Mouse (Mus musculus): ENCODE data around the gene St8sia1. TPM values are rescaled to one million over a fixed set of nuclear protein-coding genes. Genes with fewer than 3 reads are reported as not detected.

Gene St8sia1
- total RNA-seq, 2 experiments from 2014 or later = 28.4 to 28.6 TPM

DNA sequence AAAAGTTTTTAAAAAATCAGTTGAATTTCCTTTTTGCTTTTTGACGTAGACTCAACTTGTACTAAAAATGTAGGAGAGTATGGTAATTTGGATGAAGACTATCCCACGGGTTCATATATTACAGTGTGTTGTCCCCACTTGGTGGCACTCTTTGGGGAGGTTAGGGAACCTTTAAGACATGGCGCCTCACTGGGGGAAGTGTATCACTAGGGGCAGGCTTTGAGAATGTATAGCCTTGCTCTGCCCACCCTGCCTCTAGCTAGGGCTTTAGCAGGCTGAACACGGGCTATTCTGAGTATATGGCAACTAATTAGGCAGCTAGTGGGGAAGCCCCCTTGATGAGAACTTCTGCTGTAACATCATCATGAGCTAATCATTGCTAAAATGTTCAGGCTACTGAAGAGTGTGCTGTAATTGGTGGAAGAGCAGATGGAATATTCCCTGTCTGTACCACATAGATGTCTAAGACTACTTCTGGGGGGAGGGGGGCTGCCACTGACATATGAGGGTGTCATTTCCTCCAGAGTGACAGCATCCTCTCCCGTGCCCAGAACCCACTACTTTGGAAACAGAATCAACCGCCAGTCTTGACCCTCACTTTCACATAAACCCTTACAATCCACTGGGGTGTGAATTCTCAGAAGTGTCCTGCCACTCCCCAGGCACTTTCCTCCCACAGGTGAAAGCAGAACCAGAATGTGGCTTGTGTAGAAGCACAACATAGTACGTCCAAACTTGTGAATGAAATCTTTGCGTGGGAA lies 116.2 kb downstream of the St8sia1 start:
- intact Hi-C loops (cut with DNase I) = no loop called here
- no peak for DNase-seq (ENCODE audit: low spot score in 2 of 2)

DNA sequence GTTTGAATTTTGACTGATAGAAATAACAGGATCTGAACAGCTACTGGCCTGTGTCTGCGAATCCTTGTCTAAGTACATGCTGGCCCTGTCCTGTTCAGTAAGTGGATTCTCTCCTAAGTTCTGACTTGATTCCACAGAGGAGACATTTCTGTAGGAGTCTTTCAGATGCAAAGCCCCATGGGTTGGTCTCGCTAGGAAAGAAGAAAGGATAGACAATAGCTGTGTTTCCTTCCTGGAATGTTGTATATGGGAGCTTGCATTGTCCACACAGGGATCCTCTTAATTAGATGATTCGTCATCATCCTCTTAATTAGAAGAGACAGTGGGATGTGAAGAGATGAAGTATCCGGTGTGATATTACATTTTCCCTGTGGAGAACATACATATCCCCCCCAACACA lies 117.4 kb downstream of the St8sia1 start:
- DNase-seq (ENCODE audit: low spot score in 2 of 2) = no peak
- intact Hi-C loops (cut with DNase I) = no loop called here

DNA sequence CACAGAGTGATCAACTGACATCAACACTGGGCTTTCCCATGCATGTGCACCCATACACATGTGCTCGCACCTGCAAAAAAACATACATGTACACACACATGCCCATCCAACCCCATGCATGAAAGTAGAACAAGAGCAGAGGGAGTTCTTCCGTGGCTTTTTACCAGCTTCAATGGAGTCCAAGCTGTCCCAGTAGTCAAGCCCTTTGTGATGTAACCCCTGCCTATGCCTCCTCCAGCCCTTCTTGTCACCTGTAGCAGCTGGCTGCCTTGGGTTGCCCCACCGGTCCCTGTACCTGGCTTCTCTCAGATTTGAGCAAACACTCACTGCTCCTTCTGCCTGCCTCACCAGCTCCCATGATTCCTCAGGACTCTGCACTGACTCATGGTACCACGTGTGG lies 119.2 kb downstream of the St8sia1 start:
- intact Hi-C loops (cut with DNase I) = no loop called here
- DNase-seq (ENCODE audit: low spot score in 2 of 2) = no peak

DNA sequence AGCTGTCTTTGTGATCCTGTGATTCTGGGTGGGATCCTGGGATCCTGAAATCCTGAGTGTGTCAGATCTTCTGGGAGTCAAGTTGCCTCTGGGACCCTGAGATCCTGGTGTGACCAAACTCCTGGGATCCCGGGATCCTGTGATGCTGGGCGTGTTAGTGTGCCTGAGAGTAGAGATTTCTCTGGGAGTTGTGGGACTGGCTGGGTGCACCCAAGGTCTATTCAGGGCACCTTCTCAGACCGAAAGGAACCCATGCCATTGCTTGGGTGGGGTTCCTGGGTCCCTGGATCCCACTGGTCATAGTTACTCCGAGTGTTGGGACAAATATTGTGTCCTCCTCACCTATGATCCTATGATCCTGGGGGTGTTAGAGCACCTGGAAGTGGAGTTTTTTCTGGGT lies 120.2 kb downstream of the St8sia1 start:
- DNase-seq (ENCODE audit: low spot score in 2 of 2) = no peak
- intact Hi-C loops (cut with DNase I) = no loop called here

DNA sequence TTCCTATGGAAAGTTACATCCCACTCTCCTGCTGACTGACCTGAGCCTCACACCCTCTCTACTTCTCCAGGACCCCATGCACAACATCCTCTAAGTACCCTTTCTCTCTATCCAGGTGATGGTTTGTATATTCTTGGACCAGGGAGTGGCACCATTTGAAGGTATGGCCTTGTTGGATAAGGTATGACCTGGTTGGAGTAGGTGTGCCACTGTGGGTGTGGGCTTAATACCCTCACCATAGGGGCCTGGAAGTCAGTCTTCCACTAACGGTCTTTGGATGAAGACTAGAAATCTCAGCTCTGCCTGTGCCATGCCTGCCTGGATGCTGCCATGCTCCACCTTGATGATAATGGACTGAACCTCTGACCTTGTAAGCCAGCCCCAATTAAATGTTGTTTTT lies 125.8 kb downstream of the St8sia1 start:
- DNase-seq (ENCODE audit: low spot score in 2 of 2) = no peak
- intact Hi-C loops (cut with DNase I) = no loop called here

DNA sequence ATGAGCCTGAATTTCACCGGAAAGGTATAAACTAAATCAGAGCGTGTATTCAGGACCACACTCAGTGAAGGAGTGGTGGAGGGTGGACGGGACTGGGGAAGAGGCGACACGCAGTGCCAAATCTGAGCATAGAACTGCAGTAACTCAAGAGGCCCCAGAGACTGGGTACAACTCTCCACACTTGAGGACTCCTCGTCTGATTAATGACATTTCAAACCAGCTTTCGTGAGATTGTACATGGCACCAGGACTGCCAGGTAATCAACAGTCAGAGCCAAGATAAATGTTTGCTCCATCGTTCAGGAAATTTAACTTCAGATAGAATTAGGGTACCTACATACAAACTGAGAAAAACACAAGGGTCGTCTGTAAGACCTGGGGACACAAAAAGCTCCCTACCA lies 126.9 kb downstream of the St8sia1 start:
- intact Hi-C loops (cut with DNase I) = no loop called here
- no peak for DNase-seq (ENCODE audit: low spot score in 2 of 2)

DNA sequence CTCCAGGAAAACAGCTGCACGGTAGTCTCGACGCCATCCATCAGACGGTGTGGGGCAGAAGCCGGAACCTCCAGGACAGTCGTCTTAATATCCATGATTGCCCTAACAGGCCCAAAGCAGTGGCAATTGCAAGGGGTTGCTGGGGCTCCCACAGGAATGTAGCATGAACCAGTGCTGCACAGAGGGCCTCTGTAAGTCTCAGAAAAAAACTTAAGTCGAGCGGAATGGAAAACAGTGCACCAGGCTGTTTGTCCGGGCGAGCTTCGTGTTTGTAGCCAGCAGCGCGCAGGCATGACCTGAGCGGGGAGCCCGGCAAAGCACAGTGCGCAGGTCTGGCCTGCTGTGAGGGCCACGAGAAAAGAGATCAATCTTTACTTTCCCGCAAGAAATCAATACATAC lies 128.5 kb downstream of the St8sia1 start:
- intact Hi-C loops (cut with DNase I) = no loop called here
- DNase-seq (ENCODE audit: low spot score in 2 of 2) = no peak

DNA sequence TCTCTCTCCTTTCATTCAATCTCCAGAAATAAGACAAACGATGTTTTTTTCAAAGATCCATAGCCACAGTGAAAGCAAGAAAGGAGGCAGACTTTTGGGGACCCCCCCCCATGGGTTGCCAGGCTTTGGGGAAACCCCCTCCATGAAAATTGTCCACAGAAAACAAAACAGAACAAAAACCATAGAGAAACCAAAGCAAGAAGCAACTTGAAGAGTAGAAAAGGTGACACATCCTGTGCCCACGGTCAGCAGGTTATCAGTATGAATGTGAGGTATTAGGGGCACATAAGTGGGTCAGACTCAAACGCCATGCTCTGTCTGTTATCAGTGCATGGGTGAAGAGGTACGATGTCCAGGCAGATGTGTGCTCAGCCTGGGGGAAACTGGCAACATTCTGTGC lies 129.3 kb downstream of the St8sia1 start:
- intact Hi-C loops (cut with DNase I) = no loop called here
- no peak for DNase-seq (ENCODE audit: low spot score in 2 of 2)

DNA sequence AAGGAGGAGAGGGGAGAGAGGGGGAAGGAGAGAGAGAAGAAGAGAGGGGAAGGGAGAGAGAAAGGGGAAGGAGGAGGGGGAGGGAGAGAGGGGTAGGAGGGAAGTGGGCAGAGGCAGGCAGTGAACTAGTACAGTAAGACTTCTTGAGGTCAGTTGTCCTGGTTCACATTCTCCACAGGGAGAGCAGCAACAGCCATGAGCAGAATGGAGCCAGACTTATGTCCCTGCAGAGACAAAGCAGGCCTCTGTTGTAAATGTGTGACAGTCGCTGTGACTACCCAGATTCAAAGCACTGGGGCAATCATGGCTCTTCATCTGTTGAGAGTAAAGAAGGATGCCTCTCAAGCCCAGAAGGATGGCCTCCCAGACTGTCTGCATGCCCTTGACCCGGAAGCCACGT lies 132.5 kb downstream of the St8sia1 start:
- no peak for DNase-seq (ENCODE audit: low spot score in 2 of 2)
- intact Hi-C loops (cut with DNase I) = no loop called here

DNA sequence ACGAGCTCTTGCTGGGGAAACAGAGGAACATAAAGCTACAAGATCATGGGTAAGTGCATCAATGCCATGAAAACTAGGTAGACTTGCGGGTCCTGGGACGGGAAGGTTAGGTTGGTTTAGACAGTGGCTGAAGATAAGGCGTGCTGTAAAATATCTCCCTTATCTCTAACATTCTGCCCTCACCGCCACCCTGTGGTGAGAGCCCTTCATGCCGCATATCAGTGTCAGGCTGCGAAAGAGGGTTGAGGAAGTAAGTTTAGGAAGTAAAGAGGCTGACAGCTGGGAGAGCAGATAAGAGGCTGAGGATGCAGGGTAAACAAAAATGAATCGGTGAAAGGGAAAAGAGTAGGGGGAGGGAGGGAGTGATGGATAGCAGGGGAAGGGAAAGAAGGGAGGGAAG lies 133.0 kb downstream of the St8sia1 start:
- DNase-seq (ENCODE audit: low spot score in 2 of 2) = no peak
- intact Hi-C loops (cut with DNase I) = no loop called here

DNA sequence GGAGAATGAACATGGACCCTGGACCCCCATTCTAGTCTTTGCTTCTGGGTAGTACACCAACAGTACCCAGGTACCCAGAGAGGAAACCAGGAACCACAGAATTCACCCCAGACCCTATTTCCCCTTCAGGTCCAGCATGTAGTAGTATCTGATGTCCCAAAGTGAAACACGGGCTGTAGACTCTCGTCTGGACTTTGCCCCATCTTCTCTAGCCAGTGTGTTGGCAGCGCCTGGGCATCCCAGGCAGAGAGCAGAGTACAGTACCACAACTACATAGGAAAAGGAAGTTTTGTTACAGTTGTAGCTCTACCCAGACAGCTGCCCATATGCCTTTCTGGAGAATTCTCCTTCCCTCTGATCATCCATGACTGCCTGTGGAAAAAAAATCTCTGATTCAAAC lies 134.0 kb downstream of the St8sia1 start:
- no peak for DNase-seq (ENCODE audit: low spot score in 2 of 2)
- intact Hi-C loops (cut with DNase I) = no loop called here

DNA sequence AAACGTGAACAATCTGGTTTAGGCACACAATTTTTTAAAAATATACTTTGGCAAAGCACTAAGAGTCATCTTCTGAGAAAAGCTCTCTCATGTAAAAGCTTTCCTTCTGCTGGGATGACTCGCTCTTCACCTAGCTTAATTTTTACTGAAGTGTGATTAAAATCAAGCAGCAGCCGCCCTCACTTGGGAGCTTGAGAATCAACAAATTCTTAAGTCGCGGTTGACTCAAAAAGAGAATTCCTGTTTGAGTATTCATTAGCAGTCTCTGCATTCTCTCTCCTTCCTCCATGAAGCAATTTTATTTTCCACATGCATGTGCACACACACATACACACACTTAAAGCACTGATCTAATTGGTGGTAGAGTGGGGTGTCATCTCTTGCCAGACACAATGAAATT lies 138.8 kb downstream of the St8sia1 start:
- intact Hi-C loops (cut with DNase I) = no loop called here
- DNase-seq (ENCODE audit: low spot score in 2 of 2) = no peak

DNA sequence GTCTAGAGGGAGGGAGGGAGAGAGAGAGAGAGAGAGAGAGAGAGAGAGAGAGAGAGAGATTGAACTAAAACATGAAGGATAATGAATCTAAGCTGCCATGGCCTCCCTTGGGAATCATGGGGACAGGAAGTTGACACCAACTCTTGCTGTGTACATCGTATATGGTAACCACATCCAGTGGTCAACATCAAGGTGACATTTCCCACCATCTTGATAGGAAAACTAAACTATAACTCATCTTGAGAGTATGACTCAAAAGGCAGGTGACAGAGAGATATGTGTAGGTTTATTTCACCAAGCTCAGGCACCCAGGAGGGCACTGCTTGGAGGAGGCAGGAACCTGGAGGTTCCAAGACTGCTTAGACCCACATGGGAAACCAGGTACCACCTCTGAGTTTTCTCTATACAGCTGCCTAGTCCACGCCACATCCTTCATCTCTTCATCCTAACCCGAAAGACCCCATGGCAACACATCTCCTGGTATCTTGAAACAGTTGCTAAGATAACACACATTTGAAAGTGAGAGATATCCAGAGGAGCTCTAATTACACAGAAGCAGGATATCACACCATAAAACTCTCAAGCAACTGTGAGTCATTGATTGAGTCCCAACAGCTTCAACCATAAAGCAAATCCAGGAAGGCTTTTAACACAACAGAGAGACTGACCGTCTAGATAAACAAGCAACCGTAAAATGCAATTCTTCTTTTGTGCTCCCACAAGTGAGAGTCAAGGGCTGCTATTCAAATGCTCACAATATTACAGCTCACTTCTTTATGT lies 141.1 kb downstream of the St8sia1 start:
- intact Hi-C loops (cut with DNase I) = no loop called here
- DNase-seq (ENCODE audit: low spot score in 2 of 2) = no peak

DNA sequence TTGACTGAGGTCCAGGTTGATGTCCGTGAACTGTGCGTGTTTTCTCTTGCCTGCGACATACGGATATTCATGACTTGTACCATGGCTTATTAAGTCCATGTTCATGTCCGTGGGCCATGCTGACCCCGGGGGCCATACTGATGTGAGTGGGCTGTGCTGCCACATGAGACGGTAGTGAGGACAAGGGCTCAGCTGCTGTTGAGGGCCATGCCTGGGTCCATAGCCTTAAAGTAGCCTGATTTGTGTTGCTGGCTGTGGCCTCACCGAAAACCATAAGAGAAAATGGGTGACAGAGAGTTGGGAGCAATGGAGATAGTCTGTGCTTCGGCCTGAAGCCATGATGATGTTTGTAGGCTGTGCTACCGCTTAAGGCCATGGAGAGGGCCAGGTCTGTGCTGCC lies 145.9 kb downstream of the St8sia1 start:
- no peak for DNase-seq (ENCODE audit: low spot score in 2 of 2)
- intact Hi-C loops (cut with DNase I) = no loop called here

DNA sequence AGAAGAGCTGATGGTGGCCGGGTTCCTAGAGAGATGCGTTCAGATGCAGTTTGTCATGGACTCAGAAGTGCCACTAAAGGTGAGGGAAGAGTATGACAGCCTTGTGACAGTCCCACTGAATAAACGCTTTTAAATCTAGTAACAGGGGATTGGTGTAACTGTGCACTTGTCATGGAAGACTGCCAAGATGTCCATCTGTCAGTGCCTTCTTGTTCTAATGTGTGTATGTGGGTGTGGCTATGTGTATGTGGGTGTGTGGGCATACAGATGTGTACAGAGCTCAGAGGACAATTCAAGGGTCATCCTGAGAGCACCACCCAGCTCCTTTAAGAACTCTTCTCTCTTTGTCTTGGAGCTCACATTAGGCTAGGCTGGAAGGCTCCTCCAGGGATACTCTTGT lies 148.7 kb downstream of the St8sia1 start:
- intact Hi-C loops (cut with DNase I) = loop anchor here (2.0 kb wide), 2 partner anchors 35 to 149 kb away; partner anchors contain the start of gene St8sia1
- DNase-seq (ENCODE audit: low spot score in 2 of 2) = no peak

DNA sequence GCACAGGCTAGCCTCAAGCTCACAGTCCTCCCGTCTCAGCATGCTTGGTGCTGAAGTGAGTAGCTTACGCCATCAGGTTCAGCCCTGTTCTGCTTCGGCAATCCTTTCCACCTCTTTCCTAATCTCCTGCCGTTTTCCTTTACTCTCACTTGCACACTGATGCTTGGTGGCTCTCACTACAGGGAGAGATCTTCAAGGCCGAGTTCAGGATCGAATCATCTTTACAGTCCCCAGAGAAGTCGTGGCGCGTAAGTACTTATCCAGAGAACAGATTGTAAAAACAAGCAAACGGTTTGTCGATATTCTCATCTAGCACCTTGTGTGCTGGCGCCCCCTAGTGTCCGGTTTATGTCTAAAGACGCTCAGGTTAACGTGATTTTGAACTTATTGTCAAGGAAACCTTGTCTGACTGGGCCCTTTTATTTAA lies 149.7 kb downstream of the St8sia1 start:
- peak; percentile 78 to 79 for DNase-seq (ENCODE audit: low spot score in 2 of 2)
- intact Hi-C loops (cut with DNase I) = loop anchor here (2.0 kb wide), 2 partner anchors 34 to 150 kb away; partner anchors contain the start of gene St8sia1

DNA sequence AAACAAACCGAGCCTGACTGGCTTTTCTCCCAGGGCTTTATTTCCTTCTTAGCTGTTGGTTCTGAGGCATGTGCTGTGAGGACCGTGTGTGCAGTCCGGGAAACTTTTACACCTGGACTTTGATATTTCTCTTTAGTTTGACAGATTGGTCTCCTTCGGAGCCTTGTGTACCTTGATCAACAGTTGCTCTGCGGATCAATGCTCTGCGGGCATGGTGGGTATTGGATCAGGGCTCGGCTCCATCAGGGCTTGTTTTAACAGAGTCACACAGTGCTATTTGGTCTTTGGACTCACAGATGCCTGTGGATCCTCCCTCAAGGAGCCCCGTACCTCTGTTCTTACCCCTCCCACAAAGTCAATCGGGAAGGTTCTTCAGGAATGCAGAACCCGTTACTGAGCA lies 150.2 kb downstream of the St8sia1 start:
- DNase-seq (ENCODE audit: low spot score in 2 of 2) = no peak
- intact Hi-C loops (cut with DNase I) = loop anchor here (2.0 kb wide), 2 partner anchors 33 to 151 kb away; partner anchors contain the start of gene St8sia1

DNA sequence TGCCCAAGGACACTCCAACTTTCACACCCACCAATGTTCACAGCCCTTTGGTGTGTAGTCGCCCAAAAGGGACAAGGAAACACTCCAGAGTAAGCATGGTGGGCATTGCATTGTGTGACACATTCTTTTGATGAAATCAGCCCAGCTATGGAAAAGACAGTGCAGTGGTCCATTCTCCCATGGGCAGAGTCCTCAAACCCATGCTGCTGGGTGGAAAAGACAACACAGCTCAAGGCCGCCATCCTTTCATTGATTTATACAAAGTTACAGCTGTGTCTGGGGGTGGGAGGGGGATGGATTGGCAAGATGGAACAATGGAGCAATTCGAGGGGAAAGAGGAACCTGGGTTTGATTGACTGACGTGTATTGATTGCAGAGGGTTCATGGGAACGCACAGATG lies 151.3 kb downstream of the St8sia1 start:
- no peak for DNase-seq (ENCODE audit: low spot score in 2 of 2)
- intact Hi-C loops (cut with DNase I) = no loop called here

DNA sequence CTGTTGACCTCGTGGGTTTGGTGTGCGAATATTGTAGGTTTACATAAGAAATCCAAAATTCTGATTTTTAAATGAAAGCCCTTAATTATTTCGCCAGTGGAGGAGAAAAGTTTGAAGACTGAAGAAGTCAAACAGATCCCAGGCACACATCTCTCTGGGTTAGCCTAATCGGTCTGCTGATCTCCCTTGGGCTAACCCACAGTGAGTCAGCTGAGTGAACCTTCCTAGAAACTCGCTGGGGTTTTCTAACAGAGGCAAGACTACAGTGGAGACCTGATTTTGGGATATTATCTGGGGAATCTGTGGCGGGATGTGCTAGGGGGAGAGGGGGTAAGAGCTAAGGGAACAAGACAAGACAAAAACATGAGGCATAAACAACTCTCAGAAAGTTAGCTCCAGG lies 154.0 kb downstream of the St8sia1 start:
- DNase-seq (ENCODE audit: low spot score in 2 of 2) = no peak
- intact Hi-C loops (cut with DNase I) = no loop called here

DNA sequence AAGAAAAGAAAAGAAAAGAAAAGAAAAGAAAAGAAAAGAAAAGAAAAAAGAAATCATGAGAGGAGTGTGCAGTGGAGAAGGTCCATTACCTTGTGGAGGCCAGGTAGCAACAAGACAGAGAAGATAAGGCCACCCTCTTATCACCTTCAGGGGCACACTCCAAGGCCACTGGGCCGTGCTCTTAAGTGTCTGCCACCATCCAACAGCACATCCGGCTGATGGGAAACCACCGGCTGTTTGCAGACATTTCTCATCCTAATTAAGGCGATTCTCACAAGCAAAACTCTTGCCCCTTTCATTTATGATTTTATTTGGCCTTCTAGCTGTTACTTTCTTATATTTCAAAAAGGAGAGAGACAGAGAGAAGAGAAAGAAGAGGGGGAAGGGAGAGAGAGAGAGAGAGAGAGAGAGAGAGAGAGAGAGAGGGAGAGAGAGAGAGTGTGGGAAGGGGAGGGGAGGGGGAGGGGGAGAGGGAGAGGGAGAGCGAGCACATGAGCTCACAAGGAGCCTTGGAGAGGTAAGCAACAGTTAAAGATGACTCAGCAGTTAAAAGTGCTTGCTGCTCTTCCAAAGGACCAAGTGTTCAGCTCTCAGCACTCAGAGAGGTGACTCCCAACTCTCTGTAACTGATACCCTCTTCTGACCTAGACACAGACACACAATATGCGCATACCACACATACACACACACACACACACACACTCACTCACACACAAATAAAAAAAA lies 154.7 kb downstream of the St8sia1 start:
- intact Hi-C loops (cut with DNase I) = no loop called here

More for the DNA sequence above, 154.7 kb downstream of the St8sia1 start:
- no peak for DNase-seq (ENCODE audit: low spot score in 2 of 2)
